Mouse (Mus musculus): ENCODE measurements around the gene Nacc1.
"Not testable (repeated sequence)": the region's sequence is repeated elsewhere in the genome, so short reads cannot be mapped to it uniquely, and the experiment has no call there.

Nacc1 gene

DNA sequence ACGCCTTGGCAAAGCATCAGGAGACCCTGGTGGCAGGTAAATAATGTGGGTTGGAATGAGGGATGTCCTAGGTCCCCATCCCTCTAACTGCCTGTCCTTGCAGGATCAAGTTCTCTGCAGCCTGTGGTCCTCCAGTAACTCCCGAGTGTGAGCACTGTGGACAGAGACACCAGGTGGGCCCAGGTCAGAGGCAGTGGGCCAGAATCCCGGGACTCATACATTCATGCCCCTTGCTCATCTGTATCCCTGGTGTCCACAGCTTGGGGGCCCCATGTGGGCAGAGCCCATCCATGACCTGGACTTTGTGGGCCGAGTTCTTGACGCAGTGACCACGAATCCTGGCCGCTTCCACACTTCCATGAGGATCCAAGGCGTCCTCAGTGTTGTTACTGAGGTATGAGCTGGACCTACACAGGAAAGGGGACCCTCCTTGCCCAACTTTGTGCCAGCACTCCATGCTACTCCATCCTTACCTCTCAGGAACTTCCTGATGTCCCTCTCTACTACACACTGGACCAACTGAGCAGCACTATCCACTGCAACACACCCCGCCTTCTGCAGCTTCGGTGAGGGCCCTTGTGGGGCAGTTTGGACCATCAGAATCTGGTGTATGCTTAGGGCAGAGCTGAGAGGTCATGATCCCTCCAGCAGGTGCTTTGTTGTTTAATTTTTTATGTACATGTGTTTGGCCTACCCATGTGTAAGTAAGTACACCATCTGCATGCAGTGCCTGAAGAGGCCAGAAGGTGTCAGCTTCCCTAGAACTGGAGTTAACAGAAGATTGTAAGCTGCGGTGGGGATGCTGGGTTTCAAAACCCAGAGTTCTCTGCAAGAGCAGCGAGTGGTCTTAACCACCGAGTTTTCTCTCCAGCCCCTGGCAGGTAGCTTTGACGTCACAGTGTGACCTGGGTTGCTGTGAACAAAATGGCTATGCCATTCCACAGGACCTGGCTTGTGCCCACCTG is 9.8 kb upstream of the Nacc1 start:
- DNase-seq: peak; percentile 83

DNA sequence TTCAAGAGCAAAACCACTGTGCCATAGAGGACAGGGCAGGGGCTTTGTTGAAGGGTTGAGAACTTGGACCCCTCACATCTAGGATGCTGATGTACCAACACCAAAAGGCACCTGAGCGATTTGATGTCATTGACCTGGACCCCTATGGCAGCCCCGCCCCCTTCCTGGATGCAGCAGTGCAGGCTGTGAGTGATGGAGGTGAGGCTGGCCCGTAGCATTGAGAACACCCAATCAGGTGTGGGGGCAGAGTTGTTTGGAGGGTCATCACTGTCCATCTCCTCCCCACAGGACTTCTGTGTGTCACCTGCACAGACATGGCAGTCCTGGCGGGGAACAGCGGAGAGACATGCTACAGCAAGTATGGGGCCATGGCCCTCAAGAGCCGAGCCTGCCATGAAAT is 7.5 kb upstream of the Nacc1 start:
- no peak for DNase-seq

DNA sequence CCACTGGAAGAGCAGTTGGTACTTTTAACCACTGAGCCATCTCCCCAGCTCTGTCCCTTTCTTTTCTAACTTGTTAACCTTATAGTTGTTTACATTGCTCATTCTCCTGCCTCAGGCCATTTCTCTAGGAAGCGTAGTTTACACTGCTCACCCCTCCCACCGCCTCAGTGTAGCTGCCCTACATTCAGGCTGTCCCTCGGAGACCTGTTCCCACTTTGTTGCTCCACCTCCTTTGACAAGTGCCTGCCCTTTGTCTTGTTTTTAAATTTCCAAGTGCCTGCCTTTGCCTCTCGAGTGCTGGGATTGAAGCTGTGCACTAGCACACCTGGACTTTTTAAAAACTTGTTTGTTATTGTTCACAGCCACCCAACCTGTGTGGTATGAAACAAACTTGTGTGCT is 5.7 kb upstream of the Nacc1 start:
- no peak for DNase-seq

DNA sequence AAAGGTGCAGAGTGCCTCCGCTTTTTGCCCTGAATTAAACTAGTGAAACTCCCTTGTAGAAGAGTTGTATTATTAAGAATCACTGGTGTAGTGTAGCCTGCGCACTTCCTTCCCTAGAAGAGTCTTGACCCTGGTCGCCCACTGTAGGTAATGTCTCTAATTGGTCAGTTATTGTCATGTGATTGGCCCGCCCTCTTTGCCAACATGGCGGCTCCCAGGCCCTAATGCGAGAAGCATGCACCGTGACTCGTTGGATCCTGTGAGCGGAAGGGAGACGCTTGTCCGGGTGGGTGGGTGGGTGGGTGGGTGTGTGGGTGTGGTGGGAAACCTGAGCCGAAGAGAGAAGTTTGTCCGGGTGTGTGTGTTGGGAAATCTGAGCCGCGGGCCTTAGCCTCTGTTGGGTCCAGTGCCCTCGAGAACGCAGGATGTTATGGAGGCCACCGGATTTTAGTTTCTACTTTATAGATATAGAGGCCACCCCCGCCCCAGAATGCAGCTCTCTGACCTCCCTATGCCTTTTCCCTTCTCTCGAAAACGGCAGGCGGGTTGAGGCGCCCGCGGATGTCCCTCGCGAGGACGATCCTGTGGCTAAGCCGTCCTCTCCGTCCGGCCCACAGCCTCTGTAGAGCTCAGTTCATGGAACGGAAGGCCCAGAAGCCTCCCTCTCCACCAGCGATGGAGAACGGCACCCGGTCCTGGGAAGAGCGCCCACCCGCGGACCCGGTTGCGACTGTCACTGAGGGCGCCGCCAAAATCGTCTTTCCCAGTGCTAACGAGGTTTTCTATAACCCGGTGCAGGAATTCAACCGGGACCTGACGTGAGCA is 1.6 kb upstream of the Nacc1 start:
- peak; percentile 95 for DNase-seq

DNA sequence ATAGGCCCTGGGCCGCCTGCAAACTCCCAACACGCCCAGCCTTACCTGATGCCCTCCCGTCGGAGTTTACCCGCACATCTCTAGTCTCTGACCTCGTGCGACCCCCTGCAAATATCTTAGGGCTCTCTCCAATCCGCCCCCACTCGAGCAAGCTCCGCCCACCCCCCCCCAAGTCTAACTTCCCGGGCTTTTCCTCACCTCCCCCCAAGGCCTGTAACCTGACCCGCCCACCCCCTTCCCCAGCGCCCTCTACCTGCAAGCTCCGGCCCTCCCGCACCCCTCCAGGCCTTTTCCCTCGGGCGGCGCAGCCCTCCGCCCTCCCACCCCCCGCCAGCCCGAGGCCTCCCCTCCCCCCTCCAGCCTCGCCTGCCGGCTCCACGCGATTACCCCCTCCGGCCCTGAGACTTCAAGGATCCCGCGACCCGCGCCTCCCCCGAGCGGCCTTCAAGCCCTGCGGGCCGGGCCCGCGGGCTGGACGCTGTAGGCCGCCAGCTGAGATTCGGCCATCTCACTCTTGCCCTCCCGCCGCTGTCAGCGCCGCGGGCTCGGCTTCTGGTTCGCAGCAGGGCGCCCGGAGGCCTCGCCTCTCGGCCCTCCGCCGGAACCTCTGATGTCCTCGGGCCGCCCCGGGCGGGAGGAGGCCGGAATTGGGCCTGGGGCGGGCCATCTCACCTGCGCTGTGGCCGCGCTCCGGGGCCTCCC is 508 bp downstream of the Nacc1 start:
- peak; percentile 38 for DNase-seq

DNA sequence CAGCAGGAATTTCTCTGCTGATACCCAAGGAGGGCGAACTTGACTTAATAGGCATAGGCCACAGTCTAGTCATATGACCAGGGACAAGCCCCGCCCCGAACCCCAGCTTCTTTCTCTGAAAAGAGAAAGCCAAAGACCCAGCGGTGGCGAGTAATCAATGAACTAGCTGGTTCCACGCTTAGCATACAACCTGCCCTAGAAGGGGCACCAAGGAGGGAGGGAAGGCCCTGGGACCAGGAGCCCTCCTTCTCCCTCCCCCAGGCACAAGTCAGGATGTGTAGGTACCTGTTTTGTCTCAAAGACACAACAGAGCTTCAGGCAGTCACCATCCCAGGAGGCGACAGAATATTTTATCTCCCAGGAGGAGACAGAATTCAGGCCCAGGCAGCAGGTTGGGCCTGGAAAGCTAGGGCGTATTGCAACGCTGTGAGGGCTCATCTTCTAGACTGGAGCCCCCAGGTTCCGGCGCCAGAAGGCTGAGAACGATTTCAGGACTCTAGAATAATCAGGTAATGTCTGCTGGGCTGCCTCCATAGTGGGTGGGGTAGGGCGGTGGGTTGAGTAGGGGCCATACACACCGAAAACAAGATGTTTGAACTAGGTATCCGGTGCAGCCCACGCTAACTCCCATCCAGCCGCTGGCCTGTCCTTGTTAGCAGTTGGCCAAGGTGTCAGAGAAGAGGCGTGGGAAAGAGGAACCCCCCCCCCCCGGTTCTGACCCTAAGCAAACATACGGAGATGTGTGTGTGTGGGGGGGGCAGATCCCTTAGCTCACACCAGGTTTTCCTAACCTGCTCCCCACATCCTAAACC is 1.3 kb downstream of the Nacc1 start, which contains the start of gene Trmt1:
Gene Trmt1, plus strand, starts transcription at position 117 of the 812 bp plus-strand sequence.
- DNase-seq: peak; percentile 61

DNA sequence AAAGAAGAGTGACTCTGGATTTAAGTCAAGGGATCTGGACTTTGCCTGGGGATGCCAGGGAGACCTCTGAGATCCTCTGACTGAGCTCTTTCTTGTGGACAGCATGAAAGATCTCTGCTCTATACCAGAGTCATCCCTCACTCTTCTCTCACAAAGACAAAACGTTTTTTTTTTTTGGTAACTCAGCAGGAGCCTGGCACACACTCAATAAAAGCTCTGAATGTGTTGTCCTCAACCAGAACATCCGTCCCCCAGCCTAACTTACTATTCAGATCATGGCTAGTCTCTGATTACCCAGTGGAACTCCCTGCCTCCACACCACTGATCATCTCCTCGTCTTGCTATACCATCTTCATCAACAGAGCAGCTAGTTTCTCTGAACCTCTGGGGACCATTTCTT is 3.1 kb downstream of the Nacc1 start:
- no peak for DNase-seq

DNA sequence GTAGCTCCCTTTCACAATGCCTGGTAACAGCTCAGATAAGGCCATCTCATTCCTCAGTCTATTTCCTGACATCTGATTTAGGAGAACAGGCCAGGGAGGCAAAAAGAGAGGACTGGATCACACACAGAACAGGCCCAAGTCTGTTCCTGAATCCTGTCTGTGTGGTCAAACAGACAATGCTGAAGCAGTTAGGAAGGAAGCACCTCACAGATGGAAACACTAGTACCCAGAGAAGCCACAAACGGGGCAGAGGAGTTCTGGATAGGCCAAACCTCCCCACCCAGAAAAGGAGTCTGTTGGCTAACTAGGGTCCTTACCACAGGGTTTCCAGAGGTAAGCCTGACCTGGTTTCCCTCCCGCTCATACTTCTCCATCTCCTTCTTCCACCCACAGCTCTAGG is 5.4 kb downstream of the Nacc1 start:
- no peak for DNase-seq

DNA sequence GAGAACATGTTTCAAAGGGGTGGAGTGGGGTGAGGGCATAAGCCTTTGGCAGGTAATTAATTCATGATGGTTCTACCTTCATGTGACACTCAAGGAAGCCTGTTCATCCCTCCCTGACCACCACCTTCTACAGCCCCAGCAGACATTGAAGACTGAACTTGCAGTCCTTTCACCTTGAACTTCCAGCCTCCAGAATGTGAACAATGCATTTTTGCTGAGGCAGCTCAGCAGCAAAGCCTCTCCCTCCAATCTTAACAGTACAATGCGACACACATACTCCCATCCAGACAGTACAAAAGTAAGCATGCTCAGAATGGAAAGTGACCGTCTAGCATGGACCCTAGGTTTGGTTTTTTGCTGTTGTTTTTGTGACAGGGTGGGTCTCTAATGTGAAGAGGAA is 6.2 kb downstream of the Nacc1 start:
- DNase-seq: no peak

DNA sequence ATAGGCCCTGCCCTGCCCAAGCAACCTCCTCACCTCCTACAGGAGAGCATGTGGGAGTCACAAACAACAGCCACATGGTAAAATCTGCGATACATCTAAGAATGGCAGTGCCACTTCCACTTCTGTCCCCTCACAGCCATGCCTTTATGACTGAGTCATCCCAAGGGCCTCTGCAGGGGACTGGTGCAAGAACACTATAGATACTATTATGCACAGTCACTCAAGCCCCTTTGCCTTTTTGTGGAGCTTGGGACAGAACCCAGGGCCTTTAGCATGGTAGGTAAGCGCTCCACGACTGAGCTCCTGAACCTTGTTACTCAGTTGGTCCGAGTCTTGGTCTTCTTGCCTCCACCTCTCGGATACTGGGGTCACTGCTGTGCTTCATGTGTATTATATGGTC is 10.4 kb downstream of the Nacc1 start:
- DNase-seq: no peak

DNA sequence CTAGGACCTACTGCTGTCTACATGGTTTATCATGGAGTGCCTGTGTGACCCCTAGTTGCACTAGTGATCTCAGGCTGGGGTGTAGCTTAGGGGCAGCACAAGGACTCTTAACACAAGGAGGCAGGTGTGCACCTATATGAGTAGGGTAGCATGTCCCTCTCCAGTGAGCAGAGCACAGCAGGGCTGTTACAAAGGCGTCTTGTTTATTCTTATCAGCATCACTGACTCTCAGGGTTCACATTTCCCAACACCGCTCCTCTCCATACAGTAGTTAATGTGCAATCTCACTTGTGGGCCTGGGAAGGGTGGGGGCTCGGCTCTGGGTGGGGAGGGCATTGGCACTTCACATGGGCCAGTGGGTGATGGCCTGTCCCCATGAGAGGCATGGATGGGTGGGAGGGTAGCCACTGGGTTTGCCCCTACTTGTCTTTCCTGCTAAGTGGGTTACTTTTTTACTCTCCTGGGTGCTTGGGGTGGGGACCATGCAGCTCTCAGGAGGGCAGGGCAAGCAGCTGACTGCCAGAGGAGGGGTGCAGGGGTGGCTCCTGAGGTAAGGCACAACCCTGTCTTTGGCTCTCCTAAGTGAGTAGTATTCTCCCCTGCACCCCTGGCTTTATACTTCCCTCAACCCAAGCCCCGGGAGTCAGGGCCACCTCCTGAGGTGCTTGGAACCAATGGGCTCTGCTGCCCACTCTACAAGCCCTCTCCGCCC is 17.2 kb downstream of the Nacc1 start:
- DNase-seq: not testable (repeated sequence)

DNA sequence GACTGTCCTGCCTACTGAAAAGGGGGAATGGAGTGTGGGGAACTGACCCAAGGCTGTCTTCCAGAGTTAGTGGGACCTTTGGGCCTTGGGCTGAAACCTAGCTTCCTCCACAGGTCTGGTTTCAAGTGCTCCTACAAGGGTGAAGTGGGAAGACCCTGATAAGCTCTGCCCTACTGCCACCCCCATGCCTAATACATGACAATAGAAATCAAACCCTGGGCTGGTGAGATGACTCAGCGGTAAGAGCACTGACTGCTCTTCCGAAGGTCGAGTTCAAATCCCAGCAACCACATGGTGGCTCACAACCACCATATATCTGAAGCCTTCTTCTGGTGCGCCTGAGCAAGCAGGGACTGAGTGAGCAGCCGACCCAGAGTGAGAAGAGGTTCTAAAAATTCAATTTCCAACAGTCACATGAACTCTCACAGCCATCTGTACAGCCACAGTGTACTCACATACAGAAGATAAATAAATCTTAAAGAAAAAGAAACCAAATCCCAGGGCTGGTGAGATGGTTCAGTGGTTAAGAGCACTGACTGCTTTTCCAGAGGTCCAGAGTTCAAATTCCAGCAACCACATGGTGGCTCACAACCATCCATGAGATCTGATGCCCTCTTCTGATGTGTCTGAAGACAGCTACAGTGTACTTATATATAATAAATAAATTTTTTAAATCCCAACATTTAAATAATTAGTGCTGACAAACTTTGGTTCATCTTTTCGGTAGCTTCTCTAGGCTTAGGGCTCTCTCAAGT is 18.8 kb downstream of the Nacc1 start:
- no peak for DNase-seq

DNA sequence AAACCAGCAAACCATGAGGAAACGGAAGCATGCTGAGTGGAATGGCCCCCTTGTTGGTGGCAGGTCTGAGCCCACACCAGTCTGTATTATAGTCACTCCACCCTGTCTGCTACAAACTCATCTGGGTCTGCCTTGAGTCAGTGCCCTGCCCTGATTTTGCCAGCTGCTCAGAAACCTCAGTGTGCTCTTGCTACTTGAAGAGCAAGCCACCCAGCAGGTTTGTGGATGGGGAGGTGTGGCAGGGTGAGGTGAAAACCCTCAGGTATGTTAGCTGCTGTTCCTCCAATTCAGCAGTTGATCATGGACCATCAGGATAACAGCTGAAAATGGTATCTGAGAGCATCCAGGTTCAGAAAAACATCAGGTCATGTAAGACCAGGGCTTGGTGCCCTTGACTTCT is 19.6 kb downstream of the Nacc1 start:
- DNase-seq: no peak

DNA sequence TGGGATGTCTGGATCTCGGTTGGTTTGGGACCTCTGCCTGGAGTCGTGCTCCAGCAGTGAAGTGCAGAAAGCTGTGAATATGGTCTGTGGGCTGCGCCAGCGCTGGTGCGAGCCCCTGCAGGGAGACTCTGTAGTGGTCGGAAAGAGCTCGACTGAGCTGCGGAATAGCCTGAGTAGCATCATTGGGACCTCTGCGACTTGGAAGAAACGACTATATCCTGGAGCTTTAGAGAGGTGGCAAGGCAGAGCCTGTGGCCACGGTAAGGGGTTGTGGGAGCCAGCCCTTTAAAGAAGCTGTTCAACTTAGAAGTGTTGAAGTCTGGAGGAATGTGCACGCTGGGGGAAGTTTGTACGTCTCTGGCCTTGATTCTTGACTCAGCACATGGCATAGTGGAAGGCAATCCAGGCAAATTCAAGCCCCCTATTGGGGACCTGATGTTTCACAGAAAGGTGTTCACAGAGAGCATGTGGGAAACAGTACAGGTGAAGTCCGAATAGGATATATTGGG is 22.2 kb downstream of the Nacc1 start:
- DNase-seq: no peak

DNA sequence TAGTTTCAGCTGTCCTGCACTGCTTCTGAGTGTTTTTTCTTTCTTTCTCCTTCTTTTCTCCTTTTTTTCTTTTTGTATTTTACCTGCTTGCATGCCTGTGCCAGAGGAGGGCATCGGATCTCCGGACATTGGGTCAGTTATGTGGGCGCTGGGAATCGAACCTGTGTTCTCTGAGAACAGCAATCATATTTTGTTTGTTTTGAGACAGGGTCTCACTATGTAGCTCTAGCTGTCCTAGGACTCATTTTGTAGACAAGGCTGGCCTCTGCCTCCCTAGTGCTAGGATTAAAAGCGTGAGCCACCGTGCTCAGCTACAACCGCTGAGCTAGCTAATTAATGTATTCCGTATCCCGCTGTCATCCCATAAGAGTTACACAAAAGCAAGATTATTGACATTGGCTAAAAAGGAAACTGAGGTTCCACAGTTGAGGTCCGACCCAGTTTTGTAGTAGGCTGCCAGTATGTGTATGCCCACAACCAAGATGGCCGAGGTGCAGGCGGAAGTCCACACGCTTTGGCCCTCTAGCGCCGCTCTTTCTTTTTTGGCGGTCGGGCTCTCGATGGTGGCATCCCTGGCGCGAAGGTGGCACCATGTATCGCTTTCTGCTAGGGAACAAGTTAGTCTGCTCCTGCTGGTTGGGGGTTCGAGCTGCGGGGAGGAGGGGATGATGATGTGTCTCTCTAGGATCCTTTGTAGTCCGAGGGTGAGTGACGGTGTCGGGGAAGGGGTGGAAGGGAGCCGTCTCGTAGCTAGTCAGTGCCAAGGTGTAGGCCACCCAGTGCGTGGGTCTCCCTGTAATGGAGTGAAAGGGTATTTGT is 22.9 kb downstream of the Nacc1 start:
- DNase-seq: peak; percentile 87

DNA sequence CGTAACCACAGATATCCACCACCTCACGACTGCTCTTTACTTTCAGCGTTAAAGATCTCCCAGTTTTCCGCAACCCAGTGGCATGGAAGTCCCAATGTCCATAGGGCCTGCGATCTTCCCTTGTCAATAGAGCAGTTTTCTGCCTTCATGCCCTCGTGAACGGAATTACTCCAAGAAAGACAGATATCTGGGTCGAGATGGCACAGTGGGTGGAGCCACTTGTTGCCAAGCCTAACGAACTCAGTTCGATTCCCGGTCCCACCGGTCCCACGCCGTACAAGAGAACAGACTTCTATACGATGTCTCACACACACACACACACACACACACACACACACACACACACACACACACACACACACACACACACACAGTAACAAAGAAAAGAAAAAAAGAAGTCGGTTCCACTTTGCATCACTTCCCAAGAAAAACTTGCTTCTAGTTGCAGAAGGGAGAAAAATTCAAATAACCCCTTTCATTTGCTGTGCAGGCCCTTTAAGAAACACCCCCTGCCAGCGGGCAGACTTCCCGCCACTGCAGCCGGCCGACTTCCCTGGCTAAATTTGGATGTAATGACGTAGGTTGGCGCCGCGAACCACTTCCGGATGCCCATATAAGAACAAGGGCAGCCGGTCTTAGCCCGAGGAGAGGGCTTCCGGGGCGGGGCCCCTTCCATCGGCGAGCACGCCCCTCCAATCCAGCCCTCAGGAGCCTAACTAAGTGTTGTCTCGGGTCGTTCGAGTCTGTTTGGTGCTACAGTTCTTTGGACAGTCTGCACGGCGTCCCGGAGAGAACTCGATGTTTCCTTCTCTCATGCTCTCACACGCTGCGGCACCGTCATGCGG is 24.0 kb downstream of the Nacc1 start:
- peak; percentile 99 for DNase-seq

DNA sequence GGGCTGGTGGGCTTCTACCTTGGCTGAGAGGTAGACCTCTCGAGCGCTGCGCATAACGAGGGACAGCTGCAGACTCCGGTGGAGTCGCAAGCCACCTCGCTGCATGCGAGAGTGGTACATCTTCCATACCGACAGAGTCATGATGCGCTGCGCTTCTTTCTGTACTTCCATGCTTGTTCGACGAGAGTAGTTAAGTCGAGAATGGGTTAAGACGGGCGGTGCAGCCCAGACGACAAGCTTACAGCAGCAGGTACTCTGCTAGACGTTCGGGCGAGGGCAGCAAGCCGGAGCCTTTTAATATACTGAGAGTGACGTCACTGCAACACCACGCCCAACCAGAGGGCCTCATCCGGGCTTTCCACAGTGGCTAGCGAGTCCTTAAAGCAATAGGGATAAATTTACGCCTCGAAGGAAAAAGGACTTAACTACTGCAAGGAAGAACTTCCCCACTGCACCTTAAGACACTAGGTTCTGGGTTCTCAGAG is 25.0 kb downstream of the Nacc1 start, which contains the start of gene Ier2:
Gene Ier2, minus strand, starts transcription at position 272 of the 485 bp plus-strand sequence.
- DNase-seq: peak; percentile 98

DNA sequence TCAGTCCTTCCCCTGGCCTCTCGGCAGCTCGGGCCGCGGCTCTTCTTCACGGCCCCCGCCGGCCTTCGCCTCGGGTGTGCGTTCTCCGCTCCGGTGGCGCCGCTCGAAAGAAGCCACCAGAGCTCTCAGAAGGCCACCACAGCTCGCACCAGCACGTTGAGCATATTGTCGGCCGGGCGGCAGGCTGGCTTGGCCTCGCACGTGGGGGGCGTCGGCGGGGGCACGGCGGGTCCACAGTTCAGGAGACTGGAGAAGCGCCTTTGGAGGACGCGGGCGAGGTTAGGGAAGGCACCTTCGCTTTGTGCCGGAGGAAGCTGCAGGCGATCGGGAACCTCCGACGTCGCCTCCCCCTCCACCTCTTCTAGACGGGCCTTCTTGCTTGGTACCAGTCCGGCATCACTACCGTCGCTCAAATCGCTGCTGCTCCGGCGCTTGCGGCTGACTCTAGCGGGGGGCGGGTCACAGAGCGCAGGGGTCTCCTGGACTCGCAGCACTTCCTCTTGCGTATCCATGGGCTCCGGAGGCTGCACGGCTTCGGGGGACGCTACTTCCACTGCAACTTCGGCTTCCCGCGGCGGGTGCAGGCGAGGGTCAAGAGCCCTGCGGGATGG is 25.6 kb downstream of the Nacc1 start:
- peak; percentile 71 for DNase-seq

All from lung, postnatal 10 days (tissue).